Mouse (Mus musculus): ENCODE data around the gene Olfr979.
"Not testable (repeated sequence)": the region's sequence is repeated elsewhere in the genome, so short reads cannot be mapped to it uniquely, and the experiment has no call there.

Olfr979 gene

GRCm38 (mm10) chr9:40003365-40003764, at the start of gene Olfr979:
Olfr979 (minus strand) TSS chr9:40003465.
- no peak for DNase-seq (ENCODE audit: low spot score)

GRCm38 (mm10) chr9:40050138-40050537, 46.9 kb upstream of the Olfr979 start:
- DNase-seq (ENCODE audit: low spot score): peak; percentile 2

- DNase-seq (ENCODE audit: low spot score): no peak
These were observed 17.9 kb upstream of the Olfr979 start, which contains the start of gene Olfr981 for GRCm38 (mm10) chr9:40021164-40021563. Olfr981 (plus strand) TSS chr9:40021464.

GRCm38 (mm10) chr9:40009482-40009881, 6.2 kb upstream of the Olfr979 start, which contains the start of gene Olfr980:
Olfr980 (minus strand) TSS chr9:40009582.
- no peak for DNase-seq (ENCODE audit: low spot score)

- no peak for DNase-seq (ENCODE audit: low spot score)
These were observed 11.5 kb downstream of the Olfr979 start, which contains the start of gene Olfr978 for GRCm38 (mm10) chr9:39991813-39992212. Olfr978 (plus strand) TSS chr9:39992113.

- DNase-seq (ENCODE audit: low spot score): not testable (repeated sequence)
These were observed 26.6 kb downstream of the Olfr979 start for GRCm38 (mm10) chr9:39976581-39977145.

GRCm38 (mm10) chr9:39961033-39961432, 42.2 kb downstream of the Olfr979 start, which contains the start of gene Olfr976:
Olfr976 (minus strand) TSS chr9:39961133.
- not testable (repeated sequence) for DNase-seq (ENCODE audit: low spot score)

- DNase-seq (ENCODE audit: low spot score): no peak
These were observed 51.3 kb downstream of the Olfr979 start, which contains the start of gene Olfr975 for GRCm38 (mm10) chr9:39951946-39952345. Olfr975 (minus strand) TSS chr9:39952046.

Data from yolk sac, embryonic 10.5 days (tissue).